Mouse (Mus musculus) spleen, adult 2 months (tissue): ENCODE results near the gene Rps13.

Experiments used
- CTCF ChIP-seq: fragments of 200-500 bp; IDR thresholded peaks from 2 replicates; pipeline ENCODE4 v1.5.1; 2011; ENCODE audit warnings: mild to moderate bottlenecking, inconsistent platforms; ENCODE audit not compliant: insufficient read depth, insufficient read length, insufficient replicate concordance; ENCODE audit errors: extremely low read depth
- POLR2A ChIP-seq: fragments of 200-500 bp; IDR thresholded peaks from 2 replicates; pipeline ENCODE4 v1.6.1; 2011; ENCODE audit warnings: low read depth, low read length, inconsistent platforms

- TF ChIP-seq CTCF (no peak), POLR2A (no peak)
Measured at GRCm38 (mm10) chr7:116335133-116335532, 1.1 kb upstream of the Rps13 start.
